8 mouse cellular contexts compared by ENCODE assay signal in genomic region chr10:59916649-59917048, GRCm38 (mm10). TPM values are rescaled to one million over a fixed set of nuclear protein-coding genes. Genes with fewer than 3 reads are reported as not detected.
DNase-seq lines count a peak whose midpoint lies in the region; ATAC-seq lines count a peak whose summit lies in the region.

No protein-coding gene starts in this region.

- no peaks in the 10 kb centered on the region for H3K36me3 ChIP-seq in heart, embryonic 10.5 days
- no peaks in the 10 kb centered on the region for H3K36me3 ChIP-seq in embryonic facial prominence, embryonic 12.5 days
- no peaks in the 10 kb centered on the region for H3K36me3 ChIP-seq in hindbrain, embryonic 16.5 days (ENCODE audit: control insufficient read depth, insufficient read depth, low read length)
- no peaks in the 10 kb centered on the region for H3K36me3 ChIP-seq in lung, embryonic 15.5 days
- H3K36me3 ChIP-seq in stomach, embryonic 14.5 days (ENCODE audit: control insufficient read depth, insufficient read depth, low read length), result no peaks in the 10 kb centered on the region

- ATAC-seq in embryonic facial prominence, embryonic 12.5 days (ENCODE audit: insufficient number of reproducible peaks, insufficient read depth, low FRiP score, low TSS enrichment), result peak; percentile 86
- ATAC-seq in hindbrain, embryonic 16.5 days, result peak; percentile 70
- ATAC-seq in lung, embryonic 15.5 days (ENCODE audit: borderline replicate concordance, extremely low read depth, low FRiP score, low TSS enrichment), result peak; percentile 78
- ATAC-seq in stomach, embryonic 14.5 days (ENCODE audit: insufficient number of reproducible peaks, insufficient read depth, low FRiP score, low read depth), result peak; percentile 85

- peak overlapping the region; percentile 51 for H3K4me2 ChIP-seq in embryonic facial prominence, embryonic 12.5 days (replicated peaks)
- peak overlapping the region; percentile 57 for H3K4me2 ChIP-seq in hindbrain, embryonic 16.5 days (ENCODE audit: low read length)
- peak overlapping the region; percentile 63 for H3K4me2 ChIP-seq in lung, embryonic 15.5 days
- peak overlapping the region; percentile 46 for H3K4me2 ChIP-seq in stomach, embryonic 14.5 days (replicated peaks; ENCODE audit: low read depth, low read length)

- WGBS in heart, embryonic 10.5 days, result 2% methylated on average over 10 of the region's 10 CpGs
- WGBS in embryonic facial prominence, embryonic 12.5 days, result under 1% methylated on average over 10 of the region's 10 CpGs
- WGBS in hindbrain, embryonic 16.5 days, result 1% methylated on average over 10 of the region's 10 CpGs
- WGBS in lung, embryonic 15.5 days, result 1% methylated on average over 10 of the region's 10 CpGs
- WGBS in stomach, embryonic 14.5 days, result 1% methylated on average over 10 of the region's 10 CpGs

- no peak overlapping the region for H3K9ac ChIP-seq in embryonic facial prominence, embryonic 12.5 days
- peak overlapping the region; percentile 52 for H3K9ac ChIP-seq in hindbrain, embryonic 16.5 days (ENCODE audit: low read depth, low read length)
- H3K9ac ChIP-seq in lung, embryonic 15.5 days, result peak overlapping the region; percentile 7; the same call in 1 of the 2 replicates
- no peak overlapping the region; the same call in 1 of the 2 replicates for H3K9ac ChIP-seq in stomach, embryonic 14.5 days (replicated peaks; ENCODE audit: low read depth, low read length)

- H3K4me1 ChIP-seq in heart, embryonic 10.5 days, result peaks cover 37% of the 10 kb centered on the region
- H3K4me1 ChIP-seq in embryonic facial prominence, embryonic 12.5 days, result peaks cover 41% of the 10 kb centered on the region
- peaks cover 26% of the 10 kb centered on the region for H3K4me1 ChIP-seq in hindbrain, embryonic 16.5 days (ENCODE audit: control insufficient read depth, insufficient read depth, low read depth, low read length)
- H3K4me1 ChIP-seq in lung, embryonic 15.5 days, result peaks cover 53% of the 10 kb centered on the region
- peaks cover 36% of the 10 kb centered on the region for H3K4me1 ChIP-seq in stomach, embryonic 14.5 days (ENCODE audit: control insufficient read depth, insufficient read depth, low read length)

- H3K9me3 ChIP-seq in heart, embryonic 10.5 days, result no peaks in the 10 kb centered on the region
- no peaks in the 10 kb centered on the region for H3K9me3 ChIP-seq in embryonic facial prominence, embryonic 12.5 days
- no peaks in the 10 kb centered on the region for H3K9me3 ChIP-seq in hindbrain, embryonic 16.5 days (ENCODE audit: control insufficient read depth, low read length)
- H3K9me3 ChIP-seq in lung, embryonic 15.5 days, result no peaks in the 10 kb centered on the region
- H3K9me3 ChIP-seq in stomach, embryonic 14.5 days (ENCODE audit: control insufficient read depth, low read depth, low read length), result no peaks in the 10 kb centered on the region

- peaks cover 11% of the 10 kb centered on the region; the same call in 1 of the 2 replicates for H3K27me3 ChIP-seq in heart, embryonic 10.5 days (ENCODE audit: insufficient read depth, poor library complexity, severe bottlenecking)
- no peaks in the 10 kb centered on the region for H3K27me3 ChIP-seq in embryonic facial prominence, embryonic 12.5 days
- H3K27me3 ChIP-seq in hindbrain, embryonic 16.5 days (replicated peaks; ENCODE audit: control insufficient read depth, insufficient read depth, low read length), result no peaks in the 10 kb centered on the region
- no peaks in the 10 kb centered on the region for H3K27me3 ChIP-seq in lung, embryonic 15.5 days
- H3K27me3 ChIP-seq in stomach, embryonic 14.5 days (ENCODE audit: control insufficient read depth, insufficient read depth, low read length), result no peaks in the 10 kb centered on the region

- peak overlapping the region; percentile 87 for H3K27ac ChIP-seq in heart, embryonic 10.5 days
- peak overlapping the region; percentile 76 for H3K27ac ChIP-seq in embryonic facial prominence, embryonic 12.5 days
- peak overlapping the region; percentile 62 for H3K27ac ChIP-seq in hindbrain, embryonic 16.5 days (ENCODE audit: low read depth, low read length)
- H3K27ac ChIP-seq in lung, embryonic 15.5 days, result peak overlapping the region; percentile 87
- H3K27ac ChIP-seq in stomach, embryonic 14.5 days (ENCODE audit: low read length), result peak overlapping the region; percentile 73

- H3K4me3 ChIP-seq in heart, embryonic 10.5 days, result peak overlapping the region; percentile 55
- peak overlapping the region; percentile 19; the same call in 1 of the 2 replicates for H3K4me3 ChIP-seq in embryonic facial prominence, embryonic 12.5 days
- peak overlapping the region; percentile 23; the same call in 1 of the 2 replicates for H3K4me3 ChIP-seq in hindbrain, embryonic 16.5 days (ENCODE audit: low read length)
- peak overlapping the region; percentile 26 for H3K4me3 ChIP-seq in lung, embryonic 15.5 days
- H3K4me3 ChIP-seq in stomach, embryonic 14.5 days (ENCODE audit: low read depth, low read length), result peak overlapping the region; percentile 11; the same call in 1 of the 2 replicates

- peak; percentile 91 for DNase-seq in heart, embryonic 10.5 days (ENCODE audit: low spot score)
- DNase-seq in heart, postnatal 36 days, result no peak
- no peak for DNase-seq in adrenal gland, postnatal 4 days (ENCODE audit: low spot score in 2 of 2)
- no peak for DNase-seq in cerebellum, adult 9-10 months

- intact Hi-C loops in heart, postnatal 36 days (cut with DNase I), result no loop called here

RNA-seq across cellular contexts. Expression of gene Ddit4, which starts 35.0 kb away (rescaled TPM):
- 17.6 and 32.8 TPM in 2 replicates for polyA plus RNA-seq in heart, embryonic 10.5 days (2016; fragmentation: Nextera tagmentation; extraction: Ambion mirVana)
- 10 to 100 TPM; 37.1 to 64.2 TPM for total RNA-seq in heart, postnatal 36 days (2021)
- polyA plus RNA-seq in embryonic facial prominence, embryonic 12.5 days (2016; fragmentation: Nextera tagmentation; extraction: Ambion mirVana), result 81.2 and 92.3 TPM in 2 replicates
- polyA plus RNA-seq in hindbrain, embryonic 16.5 days (2015; fragmentation: Nextera tagmentation; extraction: Ambion mirVana), result 75.3 and 97.1 TPM in 2 replicates
- polyA plus RNA-seq in lung, embryonic 15.5 days (2015; fragmentation: Nextera tagmentation; extraction: Ambion mirVana), result 43.2 and 49.6 TPM in 2 replicates
- polyA plus RNA-seq in stomach, embryonic 14.5 days (2014; fragmentation: Nextera tagmentation; extraction: Ambion mirVana), result 2.5 and 3.0 TPM in 2 replicates
- 10 to 100 TPM; 59.7 to 80.6 TPM for total RNA-seq in adrenal gland, postnatal 4 days (2021)

RNA-seq across cellular contexts. Expression of gene Dnajb12, which starts 37.3 kb away (rescaled TPM):
- polyA plus RNA-seq in heart, embryonic 10.5 days (2016; fragmentation: Nextera tagmentation; extraction: Ambion mirVana), result 28.8 and 32.0 TPM in 2 replicates
- 10 to 100 TPM; 39.8 to 43.5 TPM for total RNA-seq in heart, postnatal 36 days (2021)
- polyA plus RNA-seq in embryonic facial prominence, embryonic 12.5 days (2016; fragmentation: Nextera tagmentation; extraction: Ambion mirVana), result 18.9 and 19.9 TPM in 2 replicates
- 20.6 and 23.7 TPM in 2 replicates for polyA plus RNA-seq in hindbrain, embryonic 16.5 days (2015; fragmentation: Nextera tagmentation; extraction: Ambion mirVana)
- 21.0 and 24.1 TPM in 2 replicates for polyA plus RNA-seq in lung, embryonic 15.5 days (2015; fragmentation: Nextera tagmentation; extraction: Ambion mirVana)
- polyA plus RNA-seq in stomach, embryonic 14.5 days (2014; fragmentation: Nextera tagmentation; extraction: Ambion mirVana), result 26.5 and 29.8 TPM in 2 replicates
- total RNA-seq in adrenal gland, postnatal 4 days (2021), result 10 to 100 TPM; 63.9 to 66.3 TPM

Comparison
In these comparisons a context has a peak if more than half of its experiments do, and no peak if none do; other contexts are left out.
1. H3K9ac ChIP-seq: peak in hindbrain, embryonic 16.5 days (single experiment) and lung, embryonic 15.5 days (single experiment); none in embryonic facial prominence, embryonic 12.5 days (single experiment) and stomach, embryonic 14.5 days (single experiment).
2. Peak in every context shown above with its lines, with median percentiles within 50 percentile points of each other: H3K27ac ChIP-seq, H3K4me3 ChIP-seq, ATAC-seq and H3K4me2 ChIP-seq.